Mouse (Mus musculus): ENCODE results near the gene Arl16. TPM values are rescaled to one million over a fixed set of nuclear protein-coding genes. Genes with fewer than 3 reads are reported as not detected.
A peak's percentile ranks its signal among the peaks of the same experiment; 100 is the strongest.

Gene Arl16
- polyA plus RNA-seq, 1 experiment = 21.1 TPM

GRCm38 (mm10) chr11:120484265-120484981 lies 17.0 kb upstream of the Arl16 start, which contains the start of gene Mrpl12:
Gene Mrpl12, plus strand, starts transcription at chr11:120484613.
- Histone ChIP-seq H3K4me3 (ENCODE audit: insufficient read depth, low read depth, low read length) (peak within 1 kb of the TSS; percentile 92), H3K27ac (ENCODE audit: insufficient read depth, low read depth, low read length) (peak within 1 kb of the TSS; percentile 95), H3K4me1 (ENCODE audit: control insufficient read depth, insufficient read depth, low read length) (peaks cover 10% of the 10 kb centered on the region; the same call in 1 of the 2 replicates), H3K36me3 (ENCODE audit: control insufficient read depth, insufficient read depth, low read length) (no peaks in the 10 kb centered on the region), H3K27me3 (replicated peaks; ENCODE audit: control insufficient read depth, insufficient read depth, low read length) (no peaks in the 10 kb centered on the region)
- TF ChIP-seq POLR2A (IDR thresholded peaks at IDR 0.05; ENCODE audit: low read depth, low read length) (peak; percentile 81), CTCF (conservative IDR thresholded peaks at IDR 0.05; ENCODE audit: insufficient read depth, insufficient read length, low read depth, low read length) (0 out of 2 replicates have a peak, but pooled peaks have one; percentile 3)
- DNase-seq = peak; percentile 94
- under 1% methylated on average over 60 of the region's 60 CpGs for WGBS

- DNase-seq = no peak
- H3K27ac ChIP-seq (ENCODE audit: insufficient read depth, low read depth, low read length) = no peak overlapping the region
- H3K4me3 ChIP-seq (ENCODE audit: insufficient read depth, low read depth, low read length) = no peak overlapping the region
- TF ChIP-seq POLR2A (IDR thresholded peaks at IDR 0.05; ENCODE audit: low read depth, low read length) = no peak
- no peak for TF ChIP-seq CTCF (conservative IDR thresholded peaks at IDR 0.05; ENCODE audit: insufficient read depth, insufficient read length, low read depth, low read length)
- 83% methylated on average over 7 of the region's 7 CpGs for WGBS
- no peaks in the 10 kb centered on the region for H3K36me3 ChIP-seq (ENCODE audit: control insufficient read depth, insufficient read depth, low read length)
- H3K27me3 ChIP-seq (replicated peaks; ENCODE audit: control insufficient read depth, insufficient read depth, low read length) = no peaks in the 10 kb centered on the region
- peaks cover 10% of the 10 kb centered on the region; the same call in 1 of the 2 replicates for H3K4me1 ChIP-seq (ENCODE audit: control insufficient read depth, insufficient read depth, low read length)
Measured at GRCm38 (mm10) chr11:120483448-120483934, 16.1 kb upstream of the Arl16 start.

DNA sequence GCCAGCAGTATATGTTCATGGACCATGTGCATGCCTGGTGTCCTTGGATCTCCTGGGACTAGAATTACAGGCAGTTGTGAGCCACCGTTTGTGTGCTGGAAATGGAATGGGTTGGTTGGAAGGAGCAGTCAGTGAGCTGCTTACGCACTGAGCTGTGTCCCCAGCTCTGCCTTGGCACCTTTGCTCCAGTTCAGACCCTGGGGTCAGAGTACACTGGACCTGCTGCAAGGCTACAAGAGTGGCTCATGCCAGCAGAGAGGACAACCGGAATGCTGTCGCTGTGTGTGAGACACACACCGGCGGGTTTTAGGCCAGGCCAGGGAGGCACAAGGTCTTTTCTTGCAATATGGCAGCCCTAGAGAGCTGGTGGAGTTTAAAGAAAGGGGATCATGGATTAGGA lies 4.6 kb upstream of the Arl16 start:
- DNase-seq = peak; percentile 88
- Histone ChIP-seq H3K36me3 (ENCODE audit: control insufficient read depth, insufficient read depth, low read length) (no peaks in the 10 kb centered on the region; the same call in none of the 2 replicates), H3K27ac (ENCODE audit: insufficient read depth, low read depth, low read length) (peak overlapping the region; percentile 51; the same call in 1 of the 2 replicates), H3K4me1 (ENCODE audit: control insufficient read depth, insufficient read depth, low read length) (peaks cover 8% of the 10 kb centered on the region; the same call in 1 of the 2 replicates), H3K27me3 (replicated peaks; ENCODE audit: control insufficient read depth, insufficient read depth, low read length) (no peaks in the 10 kb centered on the region), H3K4me3 (ENCODE audit: insufficient read depth, low read depth, low read length) (no peak overlapping the region)
- WGBS = 70% methylated on average over 6 of the region's 6 CpGs
- TF ChIP-seq CTCF (conservative IDR thresholded peaks at IDR 0.05; ENCODE audit: insufficient read depth, insufficient read length, low read depth, low read length) (no peak), POLR2A (IDR thresholded peaks at IDR 0.05; ENCODE audit: low read depth, low read length) (no peak)

GRCm38 (mm10) chr11:120467736-120468092 lies 307 bp upstream of the Arl16 start:
- DNase-seq = no peak
- H3K27me3 ChIP-seq (replicated peaks; ENCODE audit: control insufficient read depth, insufficient read depth, low read length) = no peaks in the 10 kb centered on the region
- peaks cover 8% of the 10 kb centered on the region; the same call in 1 of the 2 replicates for H3K4me1 ChIP-seq (ENCODE audit: control insufficient read depth, insufficient read depth, low read length)
- WGBS = under 1% methylated on average over 33 of the region's 33 CpGs
- H3K36me3 ChIP-seq (ENCODE audit: control insufficient read depth, insufficient read depth, low read length) = no peaks in the 10 kb centered on the region; the same call in 1 of the 2 replicates
- H3K27ac ChIP-seq (ENCODE audit: insufficient read depth, low read depth, low read length) = peak overlapping the region; percentile 32; the same call in 1 of the 2 replicates
- TF ChIP-seq CTCF (conservative IDR thresholded peaks at IDR 0.05; ENCODE audit: insufficient read depth, insufficient read length, low read depth, low read length) (no peak), POLR2A (IDR thresholded peaks at IDR 0.05; ENCODE audit: low read depth, low read length) (no peak)
- peak overlapping the region; percentile 86 for H3K4me3 ChIP-seq (ENCODE audit: insufficient read depth, low read depth, low read length)

GRCm38 (mm10) chr11:120465521-120465920 lies 1.9 kb downstream of the Arl16 start:
- Histone ChIP-seq H3K27ac (ENCODE audit: insufficient read depth, low read depth, low read length) (no peak overlapping the region), H3K27me3 (replicated peaks; ENCODE audit: control insufficient read depth, insufficient read depth, low read length) (no peaks in the 10 kb centered on the region), H3K4me1 (ENCODE audit: control insufficient read depth, insufficient read depth, low read length) (peaks cover 8% of the 10 kb centered on the region; the same call in 1 of the 2 replicates), H3K4me3 (ENCODE audit: insufficient read depth, low read depth, low read length) (no peak overlapping the region), H3K36me3 (ENCODE audit: control insufficient read depth, insufficient read depth, low read length) (no peaks in the 10 kb centered on the region; the same call in 1 of the 2 replicates)
- DNase-seq = no peak
- no peak for TF ChIP-seq POLR2A (IDR thresholded peaks at IDR 0.05; ENCODE audit: low read depth, low read length)
- no peak for TF ChIP-seq CTCF (conservative IDR thresholded peaks at IDR 0.05; ENCODE audit: insufficient read depth, insufficient read length, low read depth, low read length)
- WGBS = 62% methylated on average over 4 of the region's 4 CpGs

- DNase-seq = no peak
- peaks cover 8% of the 10 kb centered on the region; the same call in 1 of the 2 replicates for H3K4me1 ChIP-seq (ENCODE audit: control insufficient read depth, insufficient read depth, low read length)
- WGBS = 90% methylated on average over 5 of the region's 5 CpGs
- no peaks in the 10 kb centered on the region for H3K36me3 ChIP-seq (ENCODE audit: control insufficient read depth, insufficient read depth, low read length)
- H3K27me3 ChIP-seq (replicated peaks; ENCODE audit: control insufficient read depth, insufficient read depth, low read length) = no peaks in the 10 kb centered on the region
- TF ChIP-seq CTCF (conservative IDR thresholded peaks at IDR 0.05; ENCODE audit: insufficient read depth, insufficient read length, low read depth, low read length) = no peak
- H3K27ac ChIP-seq (ENCODE audit: insufficient read depth, low read depth, low read length) = no peak overlapping the region
- no peak overlapping the region for H3K4me3 ChIP-seq (ENCODE audit: insufficient read depth, low read depth, low read length)
Measured at GRCm38 (mm10) chr11:120464365-120464764, 3.0 kb downstream of the Arl16 start.

DNA sequence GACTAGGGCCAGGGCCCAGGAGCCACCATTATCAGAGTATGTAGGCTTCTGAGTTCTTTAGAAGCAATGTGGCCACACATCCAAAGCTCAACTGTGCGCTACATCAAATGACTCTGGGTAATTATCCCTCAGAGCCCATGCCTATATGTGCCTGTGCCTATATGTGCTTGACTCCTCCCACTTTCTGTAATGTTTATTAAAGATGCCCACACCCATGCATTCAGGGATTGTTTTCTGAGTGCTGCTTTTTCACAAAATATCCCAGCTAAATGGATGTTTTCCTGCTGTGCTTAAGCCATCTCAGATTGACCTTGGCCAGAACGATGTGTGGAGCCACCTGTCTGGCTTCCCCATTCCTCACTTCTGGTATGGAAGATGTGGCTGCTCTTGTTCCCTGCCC lies 3.9 kb downstream of the Arl16 start:
- Histone ChIP-seq H3K36me3 (ENCODE audit: control insufficient read depth, insufficient read depth, low read length) (no peaks in the 10 kb centered on the region), H3K4me3 (ENCODE audit: insufficient read depth, low read depth, low read length) (no peak overlapping the region)
- 90% methylated on average over 2 of the region's 2 CpGs for WGBS

More for the DNA sequence above, 3.9 kb downstream of the Arl16 start:
- TF ChIP-seq POLR2A (IDR thresholded peaks at IDR 0.05; ENCODE audit: low read depth, low read length) (no peak), CTCF (conservative IDR thresholded peaks at IDR 0.05; ENCODE audit: insufficient read depth, insufficient read length, low read depth, low read length) (no peak)
- Histone ChIP-seq H3K4me1 (ENCODE audit: control insufficient read depth, insufficient read depth, low read length) (peaks cover 7% of the 10 kb centered on the region; the same call in 1 of the 2 replicates), H3K27me3 (replicated peaks; ENCODE audit: control insufficient read depth, insufficient read depth, low read length) (no peaks in the 10 kb centered on the region), H3K27ac (ENCODE audit: insufficient read depth, low read depth, low read length) (no peak overlapping the region)
- no peak for DNase-seq
